Mouse (Mus musculus): Measurements from ENCODE around the gene Xpo5.

The Xpo5 gene

GRCm38 (mm10) chr17:46258279-46259053 lies 55.9 kb downstream of the Xpo5 start:
- no peak for DNase-seq (ENCODE audit: low read depth, low spot score)

GRCm38 (mm10) chr17:46259675-46260074 lies 57.1 kb downstream of the Xpo5 start:
- DNase-seq (ENCODE audit: low read depth, low spot score): no peak

DNA sequence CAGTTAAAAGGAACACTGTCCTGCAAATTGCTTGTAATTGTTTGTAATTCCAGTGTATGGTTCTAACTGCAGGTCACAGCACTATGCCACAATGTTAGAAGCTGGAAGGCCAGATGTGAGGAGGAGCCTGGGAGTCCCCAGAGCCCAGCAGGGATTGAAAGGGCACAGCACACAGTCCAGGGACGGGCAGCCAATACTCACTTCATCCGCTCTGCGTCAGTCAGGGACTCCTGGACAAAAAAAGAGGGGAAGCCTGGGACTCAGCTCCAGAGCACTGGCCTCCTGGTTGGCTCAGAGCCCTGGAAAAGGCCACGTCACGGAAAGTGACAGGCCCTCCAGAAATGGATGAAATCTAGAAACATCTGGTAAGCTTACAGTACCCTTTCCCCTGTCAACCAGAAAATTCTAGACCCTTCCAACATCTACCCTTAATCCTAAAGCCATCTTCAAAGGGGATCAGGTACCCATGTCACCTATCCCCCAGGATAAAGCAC lies 59.7 kb downstream of the Xpo5 start:
- no peak for DNase-seq (ENCODE audit: low read depth, low spot score)

DNA sequence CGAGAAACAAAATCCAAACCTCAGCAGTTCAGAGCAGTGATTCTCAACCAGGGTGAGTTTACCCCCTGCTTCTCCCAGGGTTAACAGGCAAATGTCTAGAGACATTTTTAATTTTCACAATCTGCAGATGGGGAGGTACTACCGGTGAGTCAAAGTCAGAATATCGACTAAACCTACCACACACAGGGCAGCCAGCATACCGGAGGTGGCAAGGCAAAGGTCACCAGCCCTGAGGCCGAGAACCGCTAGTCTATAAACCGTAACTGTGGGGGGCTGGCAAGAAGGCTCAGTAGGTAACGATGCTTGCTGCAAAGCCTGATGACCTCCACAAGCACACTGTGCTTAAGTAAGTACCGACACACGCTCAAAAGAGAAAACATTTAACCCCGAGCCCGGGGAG lies 62.9 kb downstream of the Xpo5 start:
- no peak for DNase-seq (ENCODE audit: low read depth, low spot score)

DNA sequence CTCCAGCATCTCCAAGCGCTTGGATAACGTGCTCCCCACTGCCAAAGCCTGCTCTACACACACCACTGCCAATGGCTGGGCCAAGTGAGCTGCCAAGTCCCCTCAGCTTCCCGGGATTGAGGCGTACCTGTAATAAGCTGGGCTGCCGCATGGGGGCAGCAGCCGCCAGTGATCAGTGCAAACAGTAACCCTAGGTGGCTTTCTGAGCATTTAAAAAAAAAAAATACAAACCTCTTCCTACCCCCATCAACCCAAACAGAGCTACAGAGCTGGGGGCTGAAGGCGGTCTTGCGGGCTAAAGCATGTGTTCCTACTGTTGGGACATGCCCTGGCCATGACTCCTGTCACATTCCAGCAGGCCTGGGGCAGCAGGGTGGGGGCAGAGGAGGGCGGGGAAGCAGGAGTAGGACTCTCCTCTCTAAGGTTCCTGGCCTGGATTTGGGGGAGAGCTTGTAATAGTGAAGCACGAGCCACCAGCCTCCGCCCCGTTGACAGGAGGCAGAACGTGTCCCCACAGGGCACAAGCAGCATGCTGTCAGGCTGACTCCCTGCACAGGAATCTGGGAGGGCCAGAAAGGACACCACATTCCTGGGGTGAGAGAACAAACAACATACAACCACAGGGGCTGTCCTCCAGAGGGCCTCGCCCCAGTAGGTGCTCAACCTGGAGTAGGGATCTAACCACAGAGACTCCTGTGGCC lies 63.5 kb downstream of the Xpo5 start:
- DNase-seq (ENCODE audit: low read depth, low spot score): peak; percentile 78

- DNase-seq (ENCODE audit: low read depth, low spot score): no peak
Observed at GRCm38 (mm10) chr17:46266986-46267385, 64.4 kb downstream of the Xpo5 start.

DNA sequence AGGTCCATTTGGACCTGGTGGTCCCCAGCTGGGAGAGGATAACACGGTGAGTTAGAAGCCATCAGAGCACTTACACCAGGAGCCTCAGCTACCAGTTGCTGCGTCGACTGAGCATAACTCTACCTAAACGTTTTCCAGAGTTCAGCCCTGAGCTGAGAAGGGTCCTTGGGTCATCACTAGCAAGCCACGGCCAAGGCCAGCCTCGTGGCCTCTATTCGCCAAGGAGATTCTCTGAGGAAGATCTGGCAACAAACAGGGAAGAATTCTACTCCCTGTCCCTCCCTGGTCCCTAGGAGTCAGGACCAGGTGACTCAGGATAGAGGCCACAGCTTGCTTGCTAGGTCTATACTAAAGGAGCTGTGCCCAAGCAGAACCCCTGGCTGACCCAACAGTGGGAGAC lies 64.9 kb downstream of the Xpo5 start:
- DNase-seq (ENCODE audit: low read depth, low spot score): no peak

GRCm38 (mm10) chr17:46268026-46268720 lies 65.6 kb downstream of the Xpo5 start:
- no peak for DNase-seq (ENCODE audit: low read depth, low spot score)

- no peak for DNase-seq (ENCODE audit: low read depth, low spot score)
Observed at GRCm38 (mm10) chr17:46269771-46270534, 67.4 kb downstream of the Xpo5 start.

DNA sequence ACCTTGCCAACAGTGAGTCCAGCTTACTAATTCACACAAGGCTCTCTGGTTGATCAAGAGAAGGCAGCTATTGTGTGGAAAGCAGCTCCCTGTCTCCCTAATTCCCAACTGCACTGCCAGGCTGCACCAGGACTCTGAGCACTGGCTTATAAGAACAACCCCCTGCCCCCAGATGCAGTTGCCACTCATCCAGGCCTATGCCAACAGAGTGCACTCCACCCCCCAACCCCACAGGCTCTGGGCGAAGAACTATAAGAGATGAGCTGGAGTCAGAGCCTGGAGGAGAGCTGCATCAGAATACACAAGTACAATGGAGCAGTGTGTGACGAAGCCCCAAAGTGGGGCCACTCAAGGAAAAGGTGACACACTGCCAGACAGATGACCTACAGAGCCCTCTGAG lies 69.5 kb downstream of the Xpo5 start:
- DNase-seq (ENCODE audit: low read depth, low spot score): no peak

- no peak for DNase-seq (ENCODE audit: low read depth, low spot score)
Observed at GRCm38 (mm10) chr17:46272675-46273074, 70.1 kb downstream of the Xpo5 start.

- DNase-seq (ENCODE audit: low read depth, low spot score): no peak
Observed at GRCm38 (mm10) chr17:46273803-46274236, 71.2 kb downstream of the Xpo5 start.

GRCm38 (mm10) chr17:46274465-46274864 lies 71.9 kb downstream of the Xpo5 start:
- no peak for DNase-seq (ENCODE audit: low read depth, low spot score)

DNA sequence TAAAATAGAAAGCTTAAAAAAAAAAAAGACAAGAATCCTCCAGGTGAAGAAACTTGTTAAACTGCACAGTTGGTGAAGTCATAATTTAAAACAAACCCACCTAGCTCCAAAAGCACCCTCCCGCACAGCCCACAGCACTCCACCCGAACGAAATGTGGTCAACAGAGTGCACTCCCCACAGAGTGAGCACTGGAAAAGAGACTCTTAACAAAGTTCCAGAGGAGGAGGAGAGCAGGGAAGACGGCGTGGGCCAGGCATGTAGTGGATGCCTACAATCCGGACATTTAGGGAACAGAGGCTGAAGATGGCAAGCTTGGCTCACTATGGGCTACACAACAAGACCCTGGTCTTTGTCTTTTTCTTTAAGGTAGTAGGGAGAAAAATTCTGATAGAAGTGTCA lies 72.5 kb downstream of the Xpo5 start:
- no peak for DNase-seq (ENCODE audit: low read depth, low spot score)

- DNase-seq (ENCODE audit: low read depth, low spot score): no peak
Observed at GRCm38 (mm10) chr17:46275506-46275905, 72.9 kb downstream of the Xpo5 start.

GRCm38 (mm10) chr17:46277586-46277985 lies 75.0 kb downstream of the Xpo5 start:
- peak; percentile 49 for DNase-seq (ENCODE audit: low read depth, low spot score)

GRCm38 (mm10) chr17:46278011-46278765 lies 75.6 kb downstream of the Xpo5 start:
- DNase-seq (ENCODE audit: low read depth, low spot score): no peak

DNA sequence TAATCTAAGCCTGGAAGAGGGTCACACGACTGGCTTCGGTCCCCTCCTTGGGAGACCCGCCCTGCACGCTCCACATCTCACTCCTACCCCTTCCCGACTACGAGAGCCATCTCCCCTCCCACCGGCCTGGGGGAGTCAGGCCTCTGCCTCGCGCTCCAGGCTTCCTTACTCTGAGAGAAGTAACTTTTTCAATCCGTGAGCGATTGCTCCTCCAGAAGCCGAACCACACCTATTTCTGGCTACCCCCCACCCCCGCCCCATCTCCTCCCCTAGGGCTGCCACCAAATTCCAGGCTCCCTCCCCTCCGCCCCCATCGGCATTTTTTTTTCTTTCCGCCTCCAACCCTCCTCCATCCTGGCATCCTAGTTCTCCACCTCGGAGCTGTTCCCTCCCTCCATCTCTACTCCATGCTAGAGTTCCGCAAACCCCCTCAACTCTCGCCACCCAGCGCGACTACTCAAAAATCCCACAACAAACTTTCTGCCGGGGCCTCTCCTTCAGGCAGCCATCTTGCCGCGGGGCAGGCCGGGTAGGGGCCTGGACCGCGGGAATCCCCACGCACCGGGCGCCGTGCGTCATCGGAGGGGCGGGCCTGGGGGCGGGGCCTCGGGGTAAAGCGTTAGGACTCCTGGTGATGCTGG lies 80.0 kb downstream of the Xpo5 start, which contains the start of gene Tjap1:
Gene Tjap1, minus strand, starts transcription at position 544 of the 641 bp plus-strand sequence.
- DNase-seq (ENCODE audit: low read depth, low spot score): peak; percentile 85

GRCm38 (mm10) chr17:46283140-46283539 lies 80.6 kb downstream of the Xpo5 start:
- no peak for DNase-seq (ENCODE audit: low read depth, low spot score)

DNA sequence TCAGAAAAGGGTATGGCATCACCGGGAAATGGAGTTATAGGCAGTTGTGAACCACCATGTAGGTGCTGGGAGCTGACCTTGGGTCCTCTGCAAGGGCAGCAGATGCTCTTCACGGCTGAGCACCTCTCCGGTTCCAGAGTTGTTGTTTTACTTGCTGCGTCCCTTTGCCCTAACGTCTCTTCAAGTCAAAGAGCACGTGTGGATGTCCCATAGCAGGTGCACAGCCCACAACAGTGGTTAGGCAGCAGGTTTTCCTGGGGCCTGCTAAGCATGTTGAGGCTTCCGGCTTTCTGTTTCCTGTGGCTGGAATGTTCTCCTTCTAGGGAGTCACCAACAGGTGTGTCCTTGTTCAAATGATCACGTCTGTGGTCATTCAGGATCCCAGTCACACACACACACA lies 81.3 kb downstream of the Xpo5 start:
- DNase-seq (ENCODE audit: low read depth, low spot score): no peak

Measured in forelimb bud, embryonic 11.5 days (tissue).